Mouse (Mus musculus): ENCODE measurements at regions not wholly inside any gene's neighbourhood (a gene's known extent, or its start where the extent isn't known, plus 50 kb on each side); places are given as distances from the start of the nearest gene placed in this dataset.
A peak's percentile ranks its signal among the peaks of the same experiment; 100 is the strongest.
"Not testable (repeated sequence)": the region's sequence is repeated elsewhere in the genome, so short reads cannot be mapped to it uniquely, and the experiment has no call there.

DNA sequence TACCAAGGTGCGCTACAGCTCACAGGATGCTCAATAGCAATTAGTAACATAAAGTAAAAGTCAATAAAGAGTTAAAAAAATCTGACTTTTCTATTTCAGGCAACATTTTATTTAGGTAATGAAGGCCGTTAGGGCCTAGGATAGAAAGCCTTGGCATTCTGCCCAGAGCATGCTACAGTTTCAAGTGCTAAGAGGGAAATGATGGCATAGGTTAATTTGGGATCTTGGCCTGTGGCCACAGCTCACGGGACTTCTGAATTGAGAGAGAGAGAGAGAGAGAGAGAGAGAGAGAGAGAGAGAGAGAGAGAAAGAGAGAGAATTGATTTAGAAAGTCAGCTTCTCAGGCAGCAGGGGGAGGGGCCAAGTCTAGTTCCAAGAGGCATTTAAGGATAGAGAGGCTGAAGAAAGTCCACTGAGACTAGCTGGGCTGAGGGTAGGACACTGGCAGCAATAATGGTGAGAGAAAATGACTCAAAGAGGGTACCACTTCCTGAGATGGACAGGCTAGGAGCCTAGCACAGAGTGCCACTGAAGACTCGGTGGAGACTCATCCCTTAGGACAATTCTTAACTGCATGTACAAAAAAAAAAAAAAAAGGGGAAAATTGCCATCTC lies 52.6 kb upstream of the Klf14 start:
- peak; percentile 78 for DNase-seq

DNA sequence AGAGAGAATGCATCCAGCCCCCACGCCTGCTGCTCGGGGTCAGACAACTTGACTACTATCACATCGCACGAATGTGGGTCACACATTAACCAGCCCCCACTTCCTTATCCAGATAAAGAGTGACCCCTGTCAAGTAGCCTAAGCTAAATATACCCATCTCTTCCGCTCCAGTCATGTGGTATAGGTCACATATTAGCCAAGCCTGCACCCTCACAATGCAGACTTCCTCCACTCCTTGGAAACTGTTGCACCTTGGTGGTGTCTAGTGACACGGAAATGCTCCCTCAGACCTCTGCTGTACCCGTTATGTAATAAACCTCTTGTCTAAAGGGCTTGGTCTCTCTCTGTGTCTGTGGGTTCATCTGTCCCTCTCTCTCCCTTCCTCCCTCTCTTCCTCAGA lies 57.7 kb upstream of the Klf14 start:
- no peak for DNase-seq

DNA sequence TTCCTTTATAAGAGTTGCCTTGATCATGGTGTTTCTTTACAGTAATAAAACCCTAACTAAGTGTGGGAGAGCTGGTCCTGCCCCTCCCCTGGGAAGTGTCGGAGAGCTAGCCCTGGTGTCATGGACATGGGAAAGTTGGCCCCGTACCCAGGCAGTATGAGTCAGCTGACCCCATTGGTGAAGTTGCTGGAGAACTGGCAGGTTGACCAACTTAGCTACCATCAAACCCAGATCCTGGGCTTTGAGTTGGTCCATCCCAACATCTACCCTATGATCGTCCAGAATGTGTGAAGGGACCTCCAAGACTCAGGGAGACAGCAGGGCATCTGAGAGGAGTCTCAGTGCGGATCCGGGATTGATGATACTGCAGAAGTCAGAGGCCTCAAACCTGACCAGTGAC lies 62.9 kb upstream of the Klf14 start:
- no peak for DNase-seq

DNA sequence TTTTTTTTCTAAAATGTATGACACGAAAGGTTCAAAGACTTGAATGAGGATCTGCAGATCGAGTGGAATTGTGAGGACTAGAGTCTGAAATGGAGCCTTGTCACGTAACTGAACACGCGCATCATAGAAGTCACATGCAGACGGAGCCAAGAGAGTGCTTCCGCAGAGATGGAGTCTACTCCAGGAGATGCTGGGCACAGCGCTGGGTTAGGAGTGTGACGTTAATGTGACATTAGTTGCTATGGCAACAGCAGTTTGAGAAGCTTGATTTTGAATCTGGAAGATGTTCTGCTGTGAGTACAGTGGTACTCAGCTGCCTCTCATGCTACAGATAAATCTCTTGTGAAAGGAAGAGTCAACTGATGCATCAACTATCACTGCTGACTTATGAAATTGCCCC lies 70.9 kb upstream of the Klf14 start:
- no peak for DNase-seq

DNA sequence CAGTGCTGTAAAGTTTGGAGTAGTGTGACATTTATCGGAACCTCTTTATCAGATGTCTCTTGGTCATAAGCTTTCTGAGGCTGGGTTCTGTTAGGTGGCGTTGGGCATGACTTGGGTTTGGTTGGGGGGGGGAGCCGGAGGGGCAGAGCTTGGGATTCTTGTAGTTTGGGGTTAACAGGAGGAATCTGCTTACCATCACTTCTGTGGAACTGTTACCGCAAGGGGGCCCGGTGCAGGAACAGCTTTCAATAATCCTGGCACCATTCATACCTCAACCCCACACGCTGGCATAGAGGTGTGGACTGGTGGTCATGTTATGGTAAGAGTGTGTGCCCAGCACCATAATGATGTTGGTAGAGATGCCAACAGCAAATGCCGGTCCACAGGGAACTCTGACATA lies 72.1 kb upstream of the Klf14 start:
- DNase-seq = no peak

DNA sequence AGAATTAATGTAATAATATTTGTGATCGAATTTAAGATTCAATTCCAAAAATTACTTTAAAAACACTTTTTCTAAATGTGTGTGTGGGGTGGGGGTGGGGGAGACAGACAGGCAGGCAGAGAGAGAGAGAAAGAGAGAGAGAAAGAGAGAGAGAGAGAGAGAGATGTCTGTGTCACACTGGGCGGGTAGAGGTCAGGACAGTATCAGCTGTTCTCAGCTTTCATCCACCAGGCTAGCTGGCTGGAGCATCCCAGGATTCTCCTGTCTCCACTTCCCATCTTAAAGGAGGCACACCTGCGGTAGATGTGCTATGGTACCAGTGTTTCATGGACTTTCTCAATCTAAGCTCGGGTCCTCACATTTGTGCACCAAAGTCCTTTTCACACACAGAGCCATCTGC lies 73.3 kb upstream of the Klf14 start:
- no peak for DNase-seq

DNA sequence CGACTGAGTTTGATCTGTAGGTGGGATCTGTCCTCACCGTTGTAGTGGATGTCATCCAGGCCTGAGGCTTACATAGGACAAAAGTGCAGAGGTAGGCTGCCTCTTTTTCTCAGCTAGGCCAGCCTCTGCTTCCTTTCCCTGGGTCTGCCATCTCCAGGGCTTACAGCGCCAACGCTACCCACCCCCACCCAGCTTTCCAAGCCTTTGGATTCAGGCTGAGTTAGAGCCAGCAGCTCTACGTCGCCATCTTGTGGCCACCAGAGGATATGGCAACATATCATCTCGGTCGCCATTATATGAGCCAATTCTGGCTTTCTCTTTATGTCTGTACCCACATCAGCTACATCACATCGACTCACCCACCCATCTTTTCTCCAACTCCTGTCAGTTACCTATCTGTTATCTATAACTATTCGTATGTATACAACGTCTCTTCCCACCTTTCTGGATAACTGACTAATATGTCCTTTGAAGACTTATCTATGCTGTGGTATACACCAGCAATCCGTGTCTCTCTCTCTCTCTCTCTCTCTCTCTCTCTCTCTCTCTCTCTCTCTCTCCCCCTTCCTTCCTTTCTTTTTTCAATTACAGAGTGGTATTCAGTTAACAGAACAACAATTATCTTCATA lies 74.2 kb upstream of the Klf14 start:
- DNase-seq = peak; percentile 70

DNA sequence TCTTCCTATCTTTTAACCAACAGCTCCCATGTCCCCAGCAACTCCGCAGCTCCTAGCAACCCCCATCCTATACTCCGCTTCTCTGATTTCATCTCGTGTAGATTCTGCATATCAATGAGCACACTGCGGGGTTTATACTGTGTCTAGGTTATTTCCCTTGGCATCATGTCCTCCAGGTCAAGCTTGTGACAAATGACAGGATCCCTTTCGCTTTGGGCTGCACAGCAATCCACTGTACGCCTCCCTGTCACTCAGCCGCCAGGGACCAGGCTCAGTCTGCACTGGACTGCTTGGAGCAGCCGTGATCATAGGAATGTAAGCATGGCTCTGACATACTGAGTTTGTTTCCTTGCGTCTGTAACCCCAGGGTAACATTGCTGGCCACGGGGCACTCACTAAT lies 75.9 kb upstream of the Klf14 start:
- DNase-seq = no peak

DNA sequence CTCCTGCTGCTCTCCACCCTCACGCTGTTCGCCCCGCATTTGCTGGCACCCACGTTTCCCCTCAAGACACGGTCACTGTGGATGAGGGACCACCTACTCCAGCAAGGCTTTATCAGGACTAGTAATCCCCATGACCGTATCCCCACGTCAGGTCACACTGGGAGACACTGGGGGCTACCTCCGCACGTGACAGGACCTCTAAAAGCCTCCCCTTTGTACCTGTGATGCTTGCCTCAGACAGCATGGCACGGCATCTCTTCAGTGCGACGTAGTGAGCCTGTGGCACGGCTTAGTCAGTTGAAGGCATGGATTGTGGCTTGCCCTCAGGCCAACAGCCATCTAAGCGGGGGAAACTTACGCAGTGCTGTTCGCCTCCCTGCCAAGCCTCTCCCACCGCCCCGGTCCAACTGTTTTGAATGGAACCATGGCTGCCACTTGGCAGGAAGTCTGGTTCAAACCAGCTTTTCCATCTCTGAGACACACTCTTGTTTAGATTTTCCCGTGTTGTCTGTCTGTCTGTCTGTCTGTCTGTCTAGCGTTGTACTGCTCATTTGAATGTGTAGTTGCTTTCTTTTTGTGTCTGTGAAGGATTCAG lies 79.0 kb upstream of the Klf14 start:
- no peak for DNase-seq

DNA sequence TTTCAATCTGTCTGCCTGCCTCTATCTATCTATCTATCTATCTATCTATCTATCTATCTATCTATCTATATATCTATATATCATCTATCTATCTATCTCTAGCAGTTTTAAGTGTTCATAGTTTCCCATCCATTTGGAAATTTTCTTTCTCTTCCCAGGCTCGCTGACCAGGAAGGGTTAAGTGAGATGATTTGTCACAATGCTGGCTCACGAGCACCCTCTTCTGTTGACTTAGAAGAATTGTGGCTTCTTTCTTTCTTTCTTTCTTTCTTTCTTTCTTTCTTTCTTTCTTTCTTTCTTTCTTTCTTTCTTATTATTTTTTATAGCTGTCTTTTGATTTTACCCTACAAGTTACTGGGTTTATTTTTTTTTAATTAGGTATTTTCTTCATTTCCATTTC lies 79.6 kb upstream of the Klf14 start:
- not testable (repeated sequence) for DNase-seq

DNA sequence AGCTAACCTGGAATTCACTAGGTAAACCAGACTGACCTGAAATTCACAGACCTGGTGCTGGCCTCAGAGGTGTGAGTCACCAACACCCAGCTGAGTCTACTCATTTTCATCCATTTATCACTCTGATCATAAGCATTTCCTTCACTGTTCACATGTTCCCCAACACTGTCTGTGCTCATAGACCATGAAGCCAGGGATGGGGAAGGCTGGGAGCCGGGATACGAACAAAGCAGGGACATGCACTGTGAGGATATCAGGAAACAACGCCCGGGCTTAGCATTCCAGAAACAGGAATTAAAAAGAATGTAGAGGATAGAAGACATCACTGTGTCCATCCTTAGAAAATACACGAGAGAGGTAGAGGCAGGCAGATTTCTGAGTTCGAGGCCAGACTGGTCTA lies 80.6 kb upstream of the Klf14 start:
- no peak for DNase-seq

DNA sequence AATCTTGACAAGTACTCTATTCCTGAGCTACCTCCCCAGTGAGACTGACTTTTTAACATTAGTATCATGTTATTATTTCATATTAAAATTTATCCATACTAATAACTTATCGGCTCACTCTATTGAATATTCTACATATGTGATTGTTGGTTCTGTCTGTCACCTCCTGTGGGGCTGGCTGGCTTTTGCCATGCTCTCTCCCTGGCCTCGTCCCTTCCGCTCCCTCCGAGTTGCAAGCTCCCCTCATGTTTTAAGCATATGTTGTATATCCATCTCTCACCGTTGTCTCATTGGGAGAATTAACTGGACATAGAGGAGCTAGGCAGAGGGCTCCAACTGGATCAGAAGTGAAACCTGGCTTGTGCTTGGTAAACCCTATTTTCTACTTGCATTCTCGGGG lies 81.9 kb upstream of the Klf14 start:
- DNase-seq = no peak

DNA sequence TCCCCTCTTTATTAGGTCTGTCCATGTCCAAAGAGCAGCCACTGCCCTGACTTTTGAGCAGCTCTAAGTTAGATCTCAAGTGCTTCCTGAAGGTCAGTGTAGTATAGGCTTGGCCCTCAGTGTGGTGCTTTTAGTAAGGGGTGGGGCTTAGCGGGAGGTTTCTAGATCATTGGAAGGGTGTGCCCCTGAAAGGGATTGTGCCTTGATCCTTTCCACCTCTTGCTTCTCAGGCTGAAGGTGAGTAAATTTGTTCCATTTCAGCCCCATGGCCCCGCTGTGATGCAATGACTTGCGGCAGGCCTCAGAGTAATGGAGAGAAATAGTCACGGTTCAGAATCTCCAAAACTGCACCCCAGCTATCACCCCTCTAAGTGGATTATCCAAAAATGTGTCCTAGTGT lies 84.5 kb upstream of the Klf14 start:
- DNase-seq = no peak

DNA sequence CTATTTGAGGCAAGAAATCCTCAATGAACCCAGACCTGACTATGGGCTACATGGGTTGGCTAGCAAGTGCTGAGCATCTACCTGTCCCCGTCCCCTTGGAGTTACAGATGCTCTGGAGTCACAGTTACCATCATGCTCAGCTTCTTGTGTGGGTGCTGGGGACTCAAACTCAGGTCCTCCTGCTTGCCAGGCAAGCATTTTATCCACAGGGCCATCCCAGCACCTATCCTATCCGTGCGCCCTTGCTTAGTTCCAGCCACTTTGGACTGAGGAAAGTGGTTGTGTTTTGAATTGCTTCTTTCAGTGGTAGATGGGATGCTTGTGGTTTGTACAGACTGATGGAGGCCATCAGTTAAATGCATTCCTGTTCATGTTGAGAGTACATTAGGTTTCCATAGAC lies 85.0 kb upstream of the Klf14 start:
- DNase-seq = no peak

DNA sequence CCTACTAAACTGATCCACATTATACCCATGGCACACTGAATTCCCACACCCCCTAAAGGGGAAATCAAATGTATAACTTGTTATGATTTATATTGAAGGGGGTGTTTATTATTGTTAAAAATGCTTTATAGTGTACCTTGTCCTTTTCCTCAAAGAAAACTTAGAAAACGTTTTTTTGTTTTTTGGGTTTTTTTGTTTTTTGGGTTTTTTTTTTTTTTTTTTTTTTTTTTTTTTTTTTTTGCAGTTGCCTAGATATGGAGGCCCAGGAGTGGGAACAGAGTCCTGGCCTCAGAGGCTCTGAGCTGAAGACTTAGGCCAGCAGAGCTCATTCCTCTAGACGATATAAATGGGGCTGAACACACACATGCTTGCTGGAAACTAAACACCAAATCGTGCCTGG lies 87.3 kb upstream of the Klf14 start:
- no peak for DNase-seq

DNA sequence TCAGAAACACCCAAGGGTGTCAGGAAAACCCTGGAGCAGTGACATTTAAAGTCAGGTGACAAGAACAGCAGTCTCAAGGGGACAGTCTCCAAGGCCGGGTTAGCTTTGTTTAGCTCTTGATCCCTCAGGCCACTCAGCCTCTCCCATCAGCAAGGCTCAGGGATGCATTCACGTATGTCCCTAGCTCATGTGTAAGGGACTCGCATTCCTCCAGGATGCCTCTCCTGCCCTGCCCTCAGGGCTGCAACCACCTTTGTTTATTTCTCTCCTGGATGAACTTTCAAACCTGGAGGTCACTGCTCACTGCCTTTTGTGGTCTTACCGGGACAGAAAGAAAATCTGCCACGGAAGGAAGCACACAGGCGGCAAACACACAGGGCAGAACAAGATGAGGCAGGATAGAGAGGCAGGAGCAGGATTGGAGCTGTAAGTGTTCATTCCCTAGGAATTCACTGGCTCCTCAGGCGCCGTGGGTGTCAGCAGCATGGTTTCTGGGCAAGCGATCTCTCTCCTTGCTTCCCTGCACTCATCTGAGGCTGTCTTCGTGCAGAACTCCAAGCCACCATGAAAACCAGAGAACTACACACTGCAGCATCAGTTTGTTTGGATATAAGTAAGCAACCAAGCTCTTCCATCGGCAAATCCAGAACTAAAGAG lies 90.2 kb upstream of the Klf14 start:
- DNase-seq = no peak

DNA sequence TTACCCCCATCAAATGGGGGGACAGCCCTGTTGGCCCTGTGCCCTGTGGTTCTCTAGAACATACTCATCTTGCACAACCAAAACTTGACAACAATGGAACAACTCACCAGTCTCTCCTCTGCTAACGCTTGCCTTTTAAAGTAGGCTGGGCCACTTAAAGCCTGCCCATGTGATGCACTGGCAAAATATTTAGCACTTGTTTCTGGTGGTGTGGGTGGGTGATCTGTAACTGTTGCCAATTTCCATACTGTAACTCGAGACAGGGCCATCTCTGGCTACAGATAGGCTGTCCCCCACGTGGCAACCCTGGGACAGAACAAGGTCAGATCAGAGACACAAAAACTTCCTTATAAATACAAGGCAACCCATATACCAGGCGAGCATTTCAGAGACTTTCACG lies 92.0 kb upstream of the Klf14 start:
- no peak for DNase-seq

DNA sequence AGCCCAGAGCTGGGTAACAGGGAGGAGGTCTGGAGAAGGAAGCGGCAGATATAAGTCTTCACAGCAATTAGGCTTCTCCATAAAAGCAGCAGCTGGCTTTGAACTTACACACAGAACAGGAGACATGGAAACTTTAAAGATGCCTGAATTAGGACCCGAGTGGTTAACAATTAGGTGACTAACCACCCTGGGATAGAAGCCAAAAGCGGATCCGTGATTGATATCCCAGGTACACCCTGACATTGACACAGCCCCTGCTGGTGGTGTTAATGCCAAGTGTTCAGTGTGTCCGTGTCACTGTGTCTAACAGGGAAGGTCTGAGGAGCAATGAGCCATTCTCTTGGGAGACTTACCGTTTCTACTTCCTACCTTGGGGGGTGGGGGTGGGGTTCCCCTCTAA lies 92.9 kb upstream of the Klf14 start:
- DNase-seq = no peak

DNA sequence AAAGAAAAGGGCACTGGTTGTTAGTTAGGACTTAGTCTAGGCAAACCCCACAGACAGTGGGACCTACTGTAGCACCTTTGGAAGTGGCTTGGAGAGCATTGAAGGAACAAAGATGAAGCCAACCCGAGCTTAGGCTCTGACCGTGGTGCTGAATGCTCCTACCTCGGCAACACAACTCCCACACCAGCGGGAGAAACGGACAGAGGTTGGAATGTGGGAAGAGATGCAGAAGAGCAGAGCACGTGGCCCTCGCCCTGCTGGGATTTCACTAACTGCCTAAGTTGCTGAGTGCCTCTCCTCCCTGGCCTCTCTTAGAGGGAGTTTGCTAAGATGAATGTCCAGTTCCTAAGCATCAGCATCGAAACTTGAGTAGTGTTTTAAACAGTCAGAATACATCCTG lies 94.1 kb upstream of the Klf14 start:
- DNase-seq = peak; percentile 43

DNA sequence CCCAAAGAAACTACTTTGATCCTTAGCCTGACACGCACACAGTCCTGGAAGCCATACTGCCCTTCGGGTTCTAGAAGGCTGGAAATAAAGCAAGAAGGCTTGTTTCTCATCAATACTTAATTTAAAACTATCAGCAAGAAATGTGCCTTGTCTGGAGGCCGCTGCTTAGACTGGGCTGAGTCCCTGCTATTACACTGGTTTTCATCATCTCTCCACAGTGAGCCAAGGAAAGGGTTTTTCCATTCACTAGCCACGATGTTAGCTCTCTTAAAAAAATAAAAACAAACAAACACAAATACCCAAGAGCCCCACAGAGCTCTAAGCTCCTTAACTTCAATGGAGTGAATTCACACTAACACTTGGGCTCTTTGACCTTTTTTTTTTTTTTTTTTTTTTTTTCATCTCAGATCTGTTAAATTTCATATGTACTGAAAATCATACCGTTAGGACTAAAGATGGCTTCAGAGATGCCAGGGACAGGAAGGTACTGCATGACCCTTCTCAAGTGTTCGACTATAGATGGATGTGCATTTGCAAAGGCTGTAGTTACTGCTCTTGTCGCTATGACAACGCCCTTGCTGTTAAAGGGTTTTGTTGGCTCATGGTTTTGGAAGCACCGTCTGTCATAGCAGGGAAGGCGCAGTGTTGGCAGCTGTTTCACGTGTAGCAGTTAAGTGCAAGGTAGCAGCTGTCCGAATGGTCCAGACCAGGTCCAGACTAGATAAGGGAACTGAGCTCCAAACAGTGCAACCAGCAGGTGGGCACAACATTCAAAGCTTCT lies 98.1 kb upstream of the Klf14 start:
- no peak for DNase-seq

DNA sequence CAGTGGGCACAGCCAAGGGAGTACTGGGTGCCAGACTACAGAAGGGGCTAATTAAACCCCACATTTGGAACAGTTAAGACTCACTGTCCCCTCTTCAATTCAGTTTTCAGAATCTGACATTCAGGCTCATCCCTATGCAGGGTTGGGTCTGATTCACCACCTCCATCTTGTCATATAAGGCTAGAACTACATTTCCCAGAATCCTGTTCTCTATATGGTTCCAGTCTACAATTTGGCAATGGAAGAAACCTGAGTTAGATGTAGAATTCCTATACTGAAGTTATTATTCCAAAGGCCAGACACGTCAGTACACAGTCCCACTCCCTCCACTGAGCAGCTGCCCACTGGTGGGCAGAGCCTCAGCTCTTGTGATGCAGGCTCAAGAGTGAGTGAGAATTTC lies 99.4 kb upstream of the Klf14 start:
- no peak for DNase-seq

DNA sequence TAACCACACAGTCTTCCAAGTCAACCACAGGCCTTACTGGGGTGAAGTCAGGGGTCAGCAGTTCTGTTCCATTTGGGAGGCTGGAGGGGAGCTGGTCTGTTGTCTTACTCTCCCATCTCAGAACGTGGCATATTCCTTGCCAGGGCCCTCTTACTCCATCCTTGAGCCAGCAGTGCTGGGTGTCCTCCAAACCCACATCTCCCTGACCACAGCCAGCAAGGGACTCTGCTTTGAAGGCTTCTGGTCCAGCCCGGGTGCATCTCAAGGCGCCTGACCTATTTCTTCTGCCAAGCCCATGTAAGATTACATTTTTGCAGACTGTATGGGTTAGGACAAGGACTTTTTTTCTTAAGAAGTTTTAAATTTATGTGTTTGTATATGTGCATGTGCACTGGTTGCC lies 100.1 kb upstream of the Klf14 start:
- no peak for DNase-seq

DNA sequence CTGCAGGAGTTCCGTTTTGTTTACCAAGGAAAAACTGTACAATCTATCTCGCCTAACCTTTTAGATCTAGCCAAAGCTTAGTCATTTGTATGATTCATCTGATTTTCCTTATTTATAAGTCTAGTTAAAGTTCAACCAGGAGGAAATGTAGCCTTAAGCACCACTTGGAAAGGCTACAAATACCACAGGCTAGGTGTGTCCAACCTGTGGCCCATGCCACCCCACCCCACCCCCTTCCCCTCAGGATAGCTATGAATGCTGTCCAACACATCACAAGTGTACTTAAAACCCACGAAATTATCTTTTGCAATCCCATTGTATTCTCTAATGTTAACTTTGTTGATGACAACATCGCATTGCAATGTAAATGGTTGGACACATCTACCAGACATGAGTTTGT lies 102.9 kb upstream of the Klf14 start:
- no peak for DNase-seq

All from adrenal gland, postnatal 10 days (tissue).